Mouse (Mus musculus) forebrain, embryonic 11.5 days (tissue): Measurements from ENCODE around the gene Hist1h2bj. TPM values are rescaled to one million over a fixed set of nuclear protein-coding genes. Genes with fewer than 3 reads are reported as not detected.
"Not testable (repeated sequence)": the region's sequence is repeated elsewhere in the genome, so short reads cannot be mapped to it uniquely, and the experiment has no call there.

ENCODE experiments used
- ATAC-seq: fragments of 200-750 bp; cut with Nextera tagmentation; replicated peaks from 2 replicates; pipeline ENCODE4 v1.8.0; 2017; ENCODE audit warnings: moderate TSS enrichment; ENCODE audit not compliant: low FRiP score
- DNase-seq: peaks from one replicate; pipeline ENCODE4 v3.0.0-alpha.2; 2017; ENCODE audit warnings: low spot score
- H3K27ac ChIP-seq: fragments of 300-500 bp; sonication (generic); 2 replicates; pipeline ENCODE4 v1.5.1; 2014; ENCODE audit warnings: low read depth, low read length
- H3K27me3 ChIP-seq: fragments of 300-500 bp; sonication (generic); 2 replicates; pipeline ENCODE4 v1.6.1; 2014; ENCODE audit warnings: mild to moderate bottlenecking, low read length, mixed read lengths; ENCODE audit not compliant: control insufficient read depth, insufficient read depth
- H3K36me3 ChIP-seq: fragments of 300-500 bp; sonication (generic); 2 replicates; pipeline ENCODE4 v1.6.1; 2014; ENCODE audit warnings: mild to moderate bottlenecking, low read length, moderate library complexity, mixed read lengths; ENCODE audit not compliant: control insufficient read depth, insufficient read depth
- H3K4me1 ChIP-seq: fragments of 300-500 bp; sonication (generic); replicated peaks from 2 replicates; pipeline ENCODE4 v1.6.1; 2014; ENCODE audit warnings: low read length, mixed read lengths; ENCODE audit not compliant: control insufficient read depth, insufficient read depth
- H3K4me2 ChIP-seq: fragments of 300-500 bp; sonication (generic); 2 replicates; pipeline ENCODE4 v1.6.1; 2014; ENCODE audit warnings: low read depth, mild to moderate bottlenecking, low read length, moderate library complexity, mixed read lengths; ENCODE audit not compliant: severe bottlenecking
- H3K4me3 ChIP-seq: fragments of 300-500 bp; sonication (generic); 2 replicates; pipeline ENCODE4 v1.5.1; 2014; ENCODE audit warnings: low read depth, low read length
- H3K9ac ChIP-seq: fragments of 300-500 bp; sonication (generic); 2 replicates; pipeline ENCODE4 v1.6.1; 2014; ENCODE audit warnings: low read length
- H3K9me3 ChIP-seq: fragments of 300-500 bp; sonication (generic); 2 replicates; pipeline ENCODE4 v1.6.1; 2016; ENCODE audit warnings: low read length, mixed read lengths; ENCODE audit not compliant: control insufficient read depth
- WGBS: fragments of 180-500 bp; shearing (Covaris S2); extraction: QIAGEN DNeasy Blood & Tissue Kit; methylation state at CpG from one replicate; pipeline ENCODE4 v1.1.7; 2014; 5-methylcytosine and 5-hydroxymethylcytosine counted together
- polyA plus RNA-seq: library from polyadenylated mRNA; unstranded; fragments of >200 nt; fragmentation: Nextera tagmentation; extraction: Ambion mirVana; gene quantifications from 2 replicates; pipeline ENCODE4 v1.2.1, GENCODE M21; 2014

Hist1h2bj gene
- polyA plus RNA-seq, 1 experiment from 2014 or later, result 9.6 TPM

GRCm38 (mm10) chr13:22040464-22041141, 2.4 kb upstream of the Hist1h2bj start:
- H3K4me2 ChIP-seq, result peak overlapping the region; percentile 74
- peak overlapping the region; percentile 42 for H3K4me3 ChIP-seq
- ATAC-seq, result peak; percentile 25
- H3K9ac ChIP-seq, result peak overlapping the region; percentile 76
- under 1% methylated on average over 20 of the region's 24 CpGs for WGBS
- DNase-seq, result peak; percentile 74
- peak overlapping the region; percentile 99 for H3K27ac ChIP-seq
- H3K36me3 ChIP-seq, result no peaks in the 10 kb centered on the region
- H3K9me3 ChIP-seq, result no peaks in the 10 kb centered on the region
- H3K4me1 ChIP-seq, result no peaks in the 10 kb centered on the region; the same call in 1 of the 2 replicates
- no peaks in the 10 kb centered on the region for H3K27me3 ChIP-seq

GRCm38 (mm10) chr13:22041142-22041536, 1.9 kb upstream of the Hist1h2bj start, which contains the start of gene Hist1h4i:
Gene Hist1h4i, minus strand, starts transcription at chr13:22041362.
- H3K4me3 ChIP-seq, result peak within 1 kb of the TSS; percentile 42
- not testable (repeated sequence) for H3K9me3 ChIP-seq, H3K4me1 ChIP-seq, H3K27me3 ChIP-seq, H3K36me3 ChIP-seq
- WGBS, result under 1% methylated on average over 23 of the region's 27 CpGs
- peak within 1 kb of the TSS; percentile 99 for H3K27ac ChIP-seq
- peak within 1 kb of the TSS; percentile 76 for H3K9ac ChIP-seq
- peak; percentile 63 for ATAC-seq
- peak; percentile 96 for DNase-seq
- H3K4me2 ChIP-seq, result peak within 1 kb of the TSS; percentile 74

DNA sequence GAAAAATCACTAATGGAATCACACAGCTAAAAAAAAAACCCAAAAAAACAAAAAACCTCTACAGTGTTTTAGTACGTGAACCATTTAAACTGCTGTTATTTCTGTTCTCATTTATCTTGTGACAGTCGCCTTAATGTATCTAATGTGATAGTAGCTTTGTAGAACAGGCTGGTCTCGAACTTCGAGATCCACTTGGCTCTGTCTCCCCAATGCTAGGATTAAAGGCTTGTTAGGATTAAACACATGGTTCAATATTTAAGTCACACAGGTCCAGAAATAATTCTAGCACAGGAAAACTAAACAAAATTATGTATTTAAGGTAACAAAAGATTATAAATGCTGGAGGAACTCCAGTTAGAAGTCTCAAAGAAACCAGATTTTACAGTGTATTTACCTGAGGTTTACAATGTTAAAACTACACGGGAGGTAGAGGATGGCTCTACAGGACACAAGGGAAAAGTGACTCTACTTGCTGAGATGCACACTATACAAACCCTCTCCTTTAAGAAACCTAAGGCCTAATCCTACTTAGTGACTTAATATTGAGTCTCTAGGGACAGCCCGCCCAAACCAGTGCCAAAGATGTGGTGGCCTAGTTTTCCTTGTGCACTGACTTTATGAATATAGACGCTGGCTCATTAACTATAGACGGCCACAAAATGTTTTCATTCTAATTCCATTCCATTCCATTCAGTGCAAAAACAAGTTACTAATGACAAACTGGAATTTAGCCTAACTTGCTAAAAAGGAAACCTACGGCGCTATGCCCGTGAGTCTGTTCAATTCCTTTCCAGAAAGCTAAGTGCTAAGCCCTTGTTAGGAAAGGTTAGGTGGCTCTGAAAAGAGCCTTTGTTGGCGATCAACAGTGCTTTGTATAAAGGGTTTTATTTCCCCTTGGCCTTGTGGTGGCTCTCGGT, 1.1 kb upstream of the Hist1h2bj start:
- peak; percentile 60 for DNase-seq
- Histone ChIP-seq H3K27ac (peak overlapping the region; percentile 99), H3K4me2 (peak overlapping the region; percentile 74), H3K36me3 (no peaks in the 10 kb centered on the region), H3K9ac (peak overlapping the region; percentile 60), H3K4me3 (peak overlapping the region; percentile 42), H3K4me1 (no peaks in the 10 kb centered on the region; the same call in 1 of the 2 replicates), H3K9me3 (no peaks in the 10 kb centered on the region), H3K27me3 (no peaks in the 10 kb centered on the region)
- WGBS, result 2% methylated on average over 13 of the region's 13 CpGs
- no peak for ATAC-seq

GRCm38 (mm10) chr13:22043503-22044431, 753 bp downstream of the Hist1h2bj start:
- DNase-seq, result peak; percentile 60
- peak overlapping the region; percentile 62 for H3K9ac ChIP-seq

GRCm38 (mm10) chr13:22044432-22045155, 1.6 kb downstream of the Hist1h2bj start:
- 84% methylated on average over 6 of the region's 6 CpGs for WGBS
- Histone ChIP-seq H3K9me3 (no peaks in the 10 kb centered on the region), H3K4me3 (no peak overlapping the region), H3K27me3 (no peaks in the 10 kb centered on the region), H3K4me1 (peaks cover under 1% of the 10 kb centered on the region; the same call in 1 of the 2 replicates), H3K4me2 (peak overlapping the region; percentile 29; the same call in 1 of the 2 replicates), H3K9ac (no peak overlapping the region), H3K36me3 (no peaks in the 10 kb centered on the region), H3K27ac (peak overlapping the region; percentile 83; the same call in 1 of the 2 replicates)
- no peak for ATAC-seq
- DNase-seq, result no peak

More at GRCm38 (mm10) chr13:22043503-22044431, 753 bp downstream of the Hist1h2bj start:
- peak; percentile 13 for ATAC-seq
- 1% methylated on average over 10 of the region's 14 CpGs for WGBS
- Histone ChIP-seq H3K9me3 (no peaks in the 10 kb centered on the region), H3K27me3 (no peaks in the 10 kb centered on the region), H3K4me2 (peak overlapping the region; percentile 43), H3K36me3 (no peaks in the 10 kb centered on the region), H3K4me1 (no peaks in the 10 kb centered on the region; the same call in 1 of the 2 replicates), H3K27ac (peak overlapping the region; percentile 83), H3K4me3 (peak overlapping the region; percentile 35)

DNA sequence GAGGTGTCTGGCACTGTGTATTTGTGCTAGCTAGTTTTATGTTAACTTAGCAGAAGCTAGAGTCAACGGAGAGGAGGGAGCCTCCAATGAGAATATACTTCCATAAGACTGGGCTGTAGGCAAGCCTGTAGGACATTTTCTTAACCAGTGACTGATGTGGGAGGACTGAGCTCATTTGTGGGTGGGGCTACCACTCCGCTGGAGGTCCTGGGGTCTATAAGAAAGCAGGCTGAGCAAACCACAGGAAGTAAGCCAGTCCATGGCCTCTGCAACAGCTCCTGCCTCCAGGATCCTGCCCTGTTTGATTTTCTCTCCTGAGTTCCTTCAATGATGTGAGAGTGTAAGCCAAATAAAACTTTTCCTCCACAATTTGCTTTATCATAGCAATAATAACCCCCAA, 2.3 kb downstream of the Hist1h2bj start:
- H3K9me3 ChIP-seq, result no peaks in the 10 kb centered on the region
- no peaks in the 10 kb centered on the region for H3K36me3 ChIP-seq
- no peak overlapping the region for H3K27ac ChIP-seq
- H3K4me3 ChIP-seq, result no peak overlapping the region
- H3K27me3 ChIP-seq, result no peaks in the 10 kb centered on the region
- DNase-seq (no peak), ATAC-seq (no peak)
- WGBS, result 61% methylated on average over 2 of the region's 2 CpGs
- no peak overlapping the region for H3K9ac ChIP-seq
- H3K4me2 ChIP-seq, result no peak overlapping the region
- H3K4me1 ChIP-seq, result peaks cover 2% of the 10 kb centered on the region; the same call in 1 of the 2 replicates

GRCm38 (mm10) chr13:22049041-22049440, 6.0 kb downstream of the Hist1h2bj start:
- no peak for ATAC-seq
- H3K4me3 ChIP-seq, result no peak overlapping the region
- WGBS, result 85% methylated on average over 2 of the region's 2 CpGs
- no peak overlapping the region for H3K27ac ChIP-seq
- 0 out of 2 replicates have a peak, but pooled peaks cover 2% of the 10 kb centered on the region for H3K4me1 ChIP-seq
- H3K9ac ChIP-seq, result no peak overlapping the region
- H3K36me3 ChIP-seq, result no peaks in the 10 kb centered on the region
- H3K4me2 ChIP-seq, result no peak overlapping the region
- H3K27me3 ChIP-seq, result no peaks in the 10 kb centered on the region
- no peaks in the 10 kb centered on the region for H3K9me3 ChIP-seq
- DNase-seq, result no peak
